Mouse (Mus musculus) adrenal gland, postnatal 0 days (tissue): Measurements from ENCODE around the gene Ism1. TPM values are rescaled to one million over a fixed set of nuclear protein-coding genes. Genes with fewer than 3 reads are reported as not detected.

Experiments
- polyA plus RNA-seq: library from polyadenylated mRNA; unstranded; fragments of >200 nt; fragmentation: Nextera tagmentation; extraction: Ambion mirVana; gene quantifications from 2 replicates; pipeline ENCODE4 v1.2.1, GENCODE M21; 2015

The Ism1 gene
- 2.1 and 5.0 TPM in 2 replicates for polyA plus RNA-seq

DNA sequence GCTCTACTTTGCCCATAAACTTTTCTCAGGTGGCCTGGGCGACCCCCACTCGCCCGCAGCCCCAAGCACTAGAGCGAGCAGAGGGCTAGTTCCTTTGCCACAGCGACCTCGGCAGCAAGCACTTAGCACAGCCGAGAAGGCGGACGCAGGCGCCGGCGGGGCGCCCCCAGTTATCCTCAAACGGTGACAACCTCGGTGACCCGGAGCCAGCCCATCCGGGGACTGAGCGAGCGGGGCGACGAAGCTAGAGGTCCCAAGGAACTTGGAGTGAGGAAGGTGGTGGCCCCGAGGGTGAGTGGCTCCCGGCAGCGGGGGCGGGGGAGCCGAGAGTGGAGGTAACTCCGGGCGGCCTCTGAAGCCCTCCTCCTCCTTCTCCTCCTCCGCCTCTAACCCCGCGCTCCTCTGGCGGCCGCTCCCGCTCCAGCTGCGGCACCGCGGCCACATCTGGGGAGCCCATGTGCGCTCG is at the start of gene Ism1:
TSS of gene Ism1 (plus strand) at position 370 of the 466 bp plus-strand sequence.

Other genes with a start within 250 kb of the Ism1 start
- gene Sptlc3, start 184.3 kb upstream of the Ism1 start, polyA plus RNA-seq: not detected in 2 replicates